Mouse (Mus musculus): Measurements from ENCODE around the gene Nutf2-ps1. TPM values are rescaled to one million over a fixed set of nuclear protein-coding genes. Genes with fewer than 3 reads are reported as not detected.
"Not testable (repeated sequence)": the region's sequence is repeated elsewhere in the genome, so short reads cannot be mapped to it uniquely, and the experiment has no call there.

Gene Nutf2-ps1
- 100 to 1,000 TPM; 157 to 194 TPM for polyA plus RNA-seq (2017; shearing (Covaris generic))

DNA sequence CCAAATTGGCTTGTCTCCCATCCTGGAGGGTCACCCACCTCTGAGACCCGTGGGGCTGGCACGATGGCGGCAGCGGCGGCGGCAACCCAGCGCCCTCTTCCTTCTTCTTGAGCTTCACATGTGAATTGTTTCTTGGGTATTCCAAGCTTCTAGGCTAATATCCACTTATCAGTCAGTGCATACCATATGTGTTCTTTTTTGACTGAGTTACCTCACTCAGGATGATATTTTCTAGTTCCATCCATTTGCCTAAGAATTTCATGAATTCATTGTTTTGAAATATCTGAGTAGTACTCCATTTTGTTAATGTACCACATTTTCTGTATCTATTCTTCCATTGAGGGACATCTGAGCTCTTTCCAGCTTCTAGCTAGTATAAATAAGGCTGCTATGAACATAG is at the start of gene Nutf2-ps1:
Gene Nutf2-ps1, minus strand, starts transcription at position 101 of the 400 bp plus-strand sequence.
- not testable (repeated sequence) for ATAC-seq

DNA sequence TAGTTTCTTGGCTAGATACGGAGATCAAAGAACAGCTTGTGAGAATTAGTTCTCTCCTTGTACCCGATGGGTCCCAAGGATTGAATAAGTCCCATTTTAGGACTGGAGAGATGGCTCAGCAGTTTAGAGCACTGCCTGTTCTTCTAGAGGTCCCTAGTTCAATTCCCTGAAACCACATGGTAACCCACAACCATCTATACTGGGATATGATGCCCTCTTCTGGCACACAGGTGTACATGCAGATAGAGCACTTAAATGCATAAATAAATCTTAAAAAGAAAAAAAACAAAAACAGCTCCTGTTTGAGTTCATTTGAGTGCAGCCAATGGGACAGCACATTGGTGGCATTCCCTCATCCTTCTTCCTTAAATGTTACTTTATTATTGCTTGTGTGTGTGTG is 49.2 kb upstream of the Nutf2-ps1 start:
- no peak for ATAC-seq

DNA sequence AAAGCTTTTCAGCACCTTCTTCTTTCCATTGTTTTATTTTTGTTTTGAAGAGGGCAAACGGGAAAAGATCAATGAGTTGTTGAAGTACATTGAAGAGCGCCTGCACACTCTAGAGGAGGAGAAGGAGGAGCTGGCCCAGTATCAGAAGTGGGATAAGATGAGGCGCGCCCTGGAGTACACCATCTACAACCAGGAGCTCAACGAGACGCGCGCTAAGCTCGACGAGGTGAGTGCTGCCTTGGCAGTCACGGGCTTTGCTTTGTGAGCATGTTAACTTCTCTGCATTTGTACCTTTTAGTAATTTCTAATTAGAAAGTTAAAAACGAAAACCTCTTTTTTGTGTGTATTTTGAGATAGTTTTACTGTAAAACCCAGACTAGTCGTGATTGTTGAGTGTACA is 32.8 kb upstream of the Nutf2-ps1 start:
- no peak for ATAC-seq

DNA sequence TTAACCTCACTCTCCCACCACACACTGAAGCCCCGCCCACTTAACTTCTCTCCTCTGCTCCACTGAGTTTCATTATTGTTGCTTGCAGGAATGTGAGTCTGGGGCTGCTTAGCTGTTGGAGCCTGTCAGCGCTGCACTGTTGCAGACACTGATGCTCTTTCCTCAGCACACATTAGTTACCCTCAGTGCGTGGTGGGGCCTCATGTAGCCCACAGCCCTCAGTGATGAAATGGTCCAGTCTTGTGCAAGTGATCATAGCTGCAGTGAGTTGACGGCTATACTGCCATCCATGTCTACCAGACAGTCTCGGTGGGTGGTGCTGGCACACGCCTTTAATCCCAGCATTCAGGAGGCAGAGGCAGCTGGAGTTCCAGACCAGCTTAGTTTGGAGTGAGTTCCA is 20.1 kb upstream of the Nutf2-ps1 start:
- ATAC-seq = no peak

DNA sequence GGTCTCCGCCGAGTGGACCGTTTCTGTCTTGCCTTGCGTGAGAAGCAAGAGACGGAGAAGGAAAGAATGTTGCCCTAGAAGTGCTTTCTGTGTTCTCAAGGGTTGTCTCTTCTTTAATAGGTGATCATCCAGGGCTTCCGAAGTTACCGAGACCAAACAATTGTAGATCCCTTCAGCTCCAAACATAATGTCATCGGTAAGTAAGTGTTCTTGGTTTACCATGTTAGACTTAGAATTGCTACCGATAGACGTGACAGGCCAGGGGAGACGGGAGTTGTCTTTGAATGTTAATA is 12.4 kb upstream of the Nutf2-ps1 start:
- ATAC-seq = no peak

DNA sequence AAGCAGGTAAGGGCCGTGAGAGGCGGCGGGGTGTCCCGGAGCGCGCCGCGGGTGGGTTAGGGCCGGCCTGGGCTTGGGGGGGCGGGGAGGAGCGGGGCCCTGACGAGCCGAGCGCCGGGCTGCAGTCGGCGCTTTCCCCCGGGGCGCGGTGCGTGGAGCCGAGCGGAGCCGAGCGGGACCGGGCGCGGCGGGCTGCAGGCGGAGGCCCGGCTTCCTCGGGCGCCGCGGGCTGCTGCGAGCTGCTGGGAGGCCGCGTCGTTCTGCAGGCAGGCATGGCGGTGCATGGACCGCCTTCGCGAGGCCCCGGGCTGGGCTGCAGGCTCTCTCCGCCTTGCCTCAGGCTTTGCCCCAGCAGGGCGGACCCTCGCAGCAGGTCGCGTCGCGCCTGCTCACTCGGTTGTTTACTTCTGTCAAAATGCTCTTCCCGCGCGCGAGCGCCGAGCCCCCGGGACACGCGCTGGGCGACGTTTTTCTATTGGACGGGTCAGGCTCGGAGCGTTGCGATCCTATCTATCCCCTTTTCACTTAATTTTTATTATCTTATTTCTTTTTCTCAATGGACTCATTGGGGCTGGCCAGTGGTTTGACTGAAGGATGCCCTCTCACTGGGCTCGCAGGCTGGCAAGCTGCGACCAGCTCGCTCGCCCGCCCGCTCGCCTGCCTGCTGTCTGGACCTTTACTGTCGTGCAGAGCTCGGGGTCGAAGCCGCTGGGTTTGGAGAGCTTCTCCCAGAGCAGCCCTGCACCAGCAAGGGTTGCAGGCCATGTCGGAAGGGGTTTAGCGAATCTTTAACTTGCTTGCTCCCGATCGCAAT is 11.9 kb upstream of the Nutf2-ps1 start:
- ATAC-seq = peak; percentile 5

DNA sequence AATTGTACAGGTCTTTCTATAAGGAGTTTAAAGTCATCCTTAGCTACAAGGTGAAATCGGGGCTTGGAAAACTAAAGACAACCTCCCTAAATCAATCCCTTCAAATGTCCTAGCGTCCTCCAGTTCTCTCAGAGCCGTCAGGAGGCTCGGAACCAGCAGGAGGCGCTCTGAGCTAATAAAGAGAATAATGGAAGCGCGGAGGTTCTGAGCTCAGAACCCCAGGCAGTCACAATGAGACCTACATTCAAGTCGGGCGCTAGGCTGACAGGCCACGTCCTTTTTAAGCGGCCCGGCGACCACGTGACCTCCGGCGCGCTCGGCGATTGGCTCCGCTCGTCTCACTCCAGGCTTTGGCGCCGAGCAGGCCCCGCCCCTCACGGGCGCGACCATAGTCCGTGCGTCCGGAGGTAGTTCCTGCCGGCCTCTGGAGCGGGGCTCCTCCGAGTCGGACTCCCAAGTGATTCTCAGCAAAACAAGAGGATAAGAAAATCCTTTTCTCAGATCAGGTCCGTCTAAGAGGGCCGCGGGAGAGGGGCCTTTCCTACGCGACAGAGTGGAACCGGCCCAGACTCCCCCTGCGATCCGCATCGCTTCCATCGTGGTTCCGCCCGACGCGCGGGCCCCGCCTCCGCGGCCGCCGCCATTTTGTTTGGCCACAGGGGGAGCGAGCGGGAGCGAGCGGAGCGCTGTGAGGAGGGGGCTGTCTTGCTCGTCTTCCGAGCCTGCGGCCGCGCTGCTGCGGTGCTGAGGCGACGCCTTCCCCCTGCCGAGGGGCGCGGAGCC is 11.1 kb upstream of the Nutf2-ps1 start, which contains the start of gene Smc3:
Gene Smc3, plus strand, starts transcription at position 642 of the 783 bp plus-strand sequence.
- peak; percentile 97 for ATAC-seq

DNA sequence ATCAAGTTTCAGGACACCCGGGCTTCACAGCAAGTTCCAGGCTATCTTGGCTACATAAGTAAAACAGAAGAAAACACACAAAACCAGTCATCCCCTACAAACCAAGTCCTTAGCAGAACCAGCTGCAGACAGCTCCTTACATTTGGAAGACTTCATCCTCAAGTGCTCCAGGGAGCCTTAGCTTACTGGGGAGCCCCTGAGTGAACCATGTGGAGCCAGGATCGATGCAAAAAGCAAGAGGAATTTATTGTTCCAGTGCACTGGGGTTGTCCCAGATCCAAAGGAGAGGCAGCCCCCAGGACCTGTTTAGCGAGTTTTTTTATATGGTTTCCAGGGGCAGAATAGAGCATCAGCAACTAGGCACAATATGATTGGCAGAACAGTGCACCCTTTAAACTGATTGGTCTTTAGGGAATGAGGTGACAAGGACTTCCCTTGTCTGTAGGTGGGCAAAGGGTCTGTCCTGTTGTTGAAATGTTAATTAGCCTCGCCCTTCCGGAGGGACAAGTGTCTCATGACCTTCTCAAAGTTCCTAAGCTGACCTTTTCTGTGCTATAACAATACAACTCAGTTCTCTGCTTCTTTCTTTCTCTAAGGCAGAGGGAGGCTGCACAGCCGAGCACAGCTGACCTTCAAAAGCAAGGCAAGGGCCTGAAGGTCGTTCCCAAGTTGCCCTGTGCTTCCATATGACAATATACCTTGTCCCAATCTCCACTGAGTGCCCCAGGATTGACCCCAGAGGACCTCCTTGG is 8.0 kb upstream of the Nutf2-ps1 start:
- ATAC-seq = no peak

DNA sequence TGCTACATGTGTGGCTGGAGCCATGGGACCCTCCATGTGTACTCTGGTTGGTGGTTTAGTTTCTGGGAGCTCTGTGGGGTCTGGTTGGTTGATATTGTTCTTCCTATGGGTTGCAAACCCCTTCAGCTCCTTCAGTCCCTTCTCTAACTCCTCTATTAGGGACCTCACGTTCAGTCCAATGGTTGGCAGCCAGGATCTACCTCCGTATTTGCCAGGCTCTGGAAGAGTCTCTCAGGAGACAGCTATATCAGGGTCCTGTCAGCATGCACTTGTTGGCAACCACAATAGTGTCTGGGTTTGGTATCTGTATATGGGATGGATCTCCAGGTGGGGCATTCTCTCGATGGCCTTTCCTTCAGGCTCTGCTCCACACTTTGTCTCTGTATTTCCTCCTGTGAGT is 1.2 kb downstream of the Nutf2-ps1 start:
- ATAC-seq = not testable (repeated sequence)

DNA sequence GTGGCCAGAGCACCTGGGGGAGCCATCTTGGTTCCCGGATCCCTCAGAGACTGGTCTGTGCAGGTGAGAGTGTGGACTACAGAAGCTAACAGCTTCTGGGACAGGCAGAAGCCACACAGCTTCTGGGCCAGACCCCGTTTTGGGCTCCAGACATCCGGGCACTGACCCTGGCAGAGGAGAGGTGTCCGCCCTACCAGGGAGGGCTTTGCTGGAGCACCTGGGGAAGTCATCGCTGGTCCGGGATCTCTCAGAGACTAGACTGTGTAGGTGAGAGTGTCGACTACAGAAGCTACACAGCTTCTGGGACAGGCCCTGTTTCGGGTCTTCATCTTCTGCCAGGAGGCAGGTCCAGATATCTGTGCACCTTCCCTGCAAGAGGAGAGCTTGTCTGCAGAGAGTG is 8.6 kb downstream of the Nutf2-ps1 start:
- ATAC-seq = not testable (repeated sequence)

DNA sequence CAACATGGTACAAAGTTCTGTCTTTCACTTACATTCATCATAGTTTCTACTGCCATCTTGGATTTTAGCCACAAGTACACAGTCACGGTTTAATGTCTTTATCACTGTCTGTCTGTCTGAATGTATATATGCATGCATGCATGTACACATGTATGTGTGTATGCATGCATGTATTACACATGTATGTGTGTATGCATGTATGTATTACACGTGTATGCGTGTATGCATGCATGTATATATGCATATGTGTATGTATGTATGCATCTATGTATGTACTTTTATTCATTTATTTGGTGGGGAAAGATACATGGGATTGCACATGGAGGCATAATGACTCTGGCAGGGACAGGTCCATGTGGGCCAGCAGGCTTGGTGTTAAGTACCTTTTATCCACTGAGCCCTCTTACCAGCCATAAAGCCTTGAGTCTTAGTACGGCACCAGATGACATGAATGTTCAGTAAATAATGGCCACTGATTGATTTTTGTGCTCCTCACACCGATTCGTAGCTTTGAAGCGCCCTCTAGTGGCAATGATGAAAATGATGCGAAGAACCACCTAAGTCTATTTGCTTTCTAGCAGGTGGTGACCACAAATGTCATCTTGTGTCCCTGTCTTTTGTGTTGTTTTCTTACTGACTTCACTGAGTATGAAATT is 10.1 kb downstream of the Nutf2-ps1 start:
- ATAC-seq = peak; percentile 85

DNA sequence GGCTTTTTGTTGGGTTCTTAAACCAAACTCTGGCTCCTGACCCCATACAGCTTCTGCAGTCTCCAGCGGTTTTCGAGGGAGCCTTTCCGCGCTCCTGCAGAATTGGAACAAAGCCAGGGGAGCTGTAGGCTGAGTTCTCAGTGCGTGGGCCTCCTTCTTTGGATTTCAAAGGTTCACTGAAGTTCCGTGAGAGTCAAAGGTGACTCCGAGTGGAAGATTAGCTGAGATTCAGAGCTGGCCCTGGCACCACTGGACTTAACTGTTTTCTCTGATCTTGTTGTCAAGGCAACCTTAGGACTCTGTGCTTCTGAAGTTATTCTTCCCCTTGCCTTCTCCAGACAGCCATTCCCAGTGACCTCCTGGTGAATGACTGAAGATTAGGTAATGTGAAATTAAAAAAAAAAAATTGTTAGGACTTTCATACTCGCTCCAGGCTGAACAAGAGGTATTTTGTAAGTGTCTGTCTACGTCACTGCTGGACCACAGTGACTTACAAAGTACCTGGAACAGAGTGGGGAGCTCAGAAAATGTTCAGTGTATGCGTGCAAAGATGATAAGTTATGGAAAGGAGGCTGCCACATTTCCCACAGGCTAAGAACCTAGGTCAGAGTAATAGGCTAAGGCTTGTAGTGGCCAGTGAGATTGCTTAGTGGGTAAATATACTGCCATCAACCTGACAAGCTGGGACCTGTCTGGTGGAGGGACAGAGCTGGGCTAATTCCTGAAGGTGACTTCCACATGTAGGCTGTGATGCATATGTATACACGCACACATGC is 11.7 kb downstream of the Nutf2-ps1 start:
- no peak for ATAC-seq

DNA sequence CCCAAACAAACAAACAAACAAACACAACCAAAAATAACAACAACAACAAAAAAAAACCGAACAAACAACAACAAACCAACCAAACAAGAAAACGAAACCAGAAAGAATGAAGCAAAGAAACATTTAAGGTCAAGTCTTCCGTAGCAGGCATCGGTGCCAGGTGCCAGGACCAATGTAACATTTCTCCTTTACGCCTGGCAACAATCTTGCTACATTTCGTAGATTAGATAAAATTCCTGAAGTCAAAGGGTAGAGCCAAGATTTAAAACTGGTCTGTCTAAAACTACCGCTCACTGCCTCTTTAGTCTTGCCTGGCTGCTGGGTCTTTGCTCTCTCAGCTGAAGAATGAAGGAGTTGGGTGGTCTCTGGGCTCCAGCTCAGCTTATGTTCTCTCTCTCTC is 12.8 kb downstream of the Nutf2-ps1 start:
- ATAC-seq = no peak

DNA sequence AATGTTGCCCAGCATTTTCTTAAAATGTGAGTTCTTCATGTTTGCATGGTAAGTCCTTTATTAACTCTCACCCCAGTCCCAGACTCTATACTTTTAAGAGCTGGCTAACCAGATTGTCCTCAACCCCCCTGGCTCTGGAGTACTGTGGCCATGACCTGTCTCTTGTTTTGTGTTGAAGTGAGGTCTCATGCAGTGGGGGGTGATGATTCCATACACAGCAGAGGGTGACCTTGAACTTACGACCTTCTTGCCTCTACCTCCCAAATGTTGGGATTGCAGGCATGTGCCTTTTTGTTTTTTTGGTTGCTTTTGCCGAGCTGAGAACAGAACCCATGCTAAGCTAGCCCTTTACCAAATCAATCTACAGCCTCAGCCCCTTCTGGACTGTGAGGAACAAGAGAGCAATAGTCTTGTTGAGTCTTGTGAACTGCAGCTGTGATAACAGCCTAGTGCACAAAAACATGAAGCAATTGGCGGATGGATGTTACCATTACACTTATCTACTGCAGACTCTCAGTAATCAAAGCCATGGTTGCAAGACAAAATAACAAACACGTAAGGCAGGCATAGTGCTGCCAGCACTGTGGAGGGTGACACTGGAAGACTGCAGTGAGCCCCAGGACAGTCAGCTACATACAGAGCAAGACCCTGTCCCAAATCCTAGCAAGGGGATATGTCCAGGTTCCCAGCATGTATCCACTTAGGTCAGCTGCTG is 13.4 kb downstream of the Nutf2-ps1 start:
- ATAC-seq = no peak

DNA sequence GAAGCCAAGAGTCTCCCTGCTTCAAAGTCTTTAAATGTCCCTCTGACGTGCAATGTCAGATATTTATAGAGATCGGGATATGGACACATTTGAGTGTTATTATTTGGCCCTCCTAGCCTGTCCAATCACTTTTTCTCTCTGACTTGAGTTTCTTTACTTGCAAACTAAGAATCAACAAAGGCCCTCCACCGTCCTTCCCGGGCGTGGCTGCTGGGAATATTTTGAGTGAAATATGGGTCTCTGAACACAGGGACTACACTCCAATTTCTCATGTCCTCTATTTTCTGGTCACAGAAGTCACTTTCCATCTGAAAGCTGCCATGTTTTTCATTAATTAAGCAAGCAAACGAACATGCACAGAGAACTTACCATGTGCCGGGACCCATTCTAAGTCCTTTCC is 14.3 kb downstream of the Nutf2-ps1 start:
- no peak for ATAC-seq

DNA sequence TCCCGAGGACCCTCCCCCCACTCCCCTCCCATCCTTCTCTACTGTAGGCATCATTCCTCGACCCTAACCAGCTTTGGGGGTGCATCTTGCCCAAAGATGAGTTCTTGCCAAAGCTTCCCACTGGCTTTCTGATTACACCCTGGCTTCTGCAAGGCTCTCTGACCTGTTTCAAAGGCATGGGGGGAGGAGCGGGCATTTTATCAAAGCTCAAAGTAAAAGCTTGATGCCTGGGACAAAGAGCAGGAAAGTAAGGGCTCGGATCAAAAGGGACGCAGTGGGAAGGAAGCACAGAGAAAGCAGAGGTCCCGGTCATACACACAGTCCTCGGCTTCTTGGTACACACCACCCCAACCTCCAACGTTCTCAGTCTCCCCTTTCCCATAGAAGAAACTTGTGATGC is 14.7 kb downstream of the Nutf2-ps1 start:
- no peak for ATAC-seq

DNA sequence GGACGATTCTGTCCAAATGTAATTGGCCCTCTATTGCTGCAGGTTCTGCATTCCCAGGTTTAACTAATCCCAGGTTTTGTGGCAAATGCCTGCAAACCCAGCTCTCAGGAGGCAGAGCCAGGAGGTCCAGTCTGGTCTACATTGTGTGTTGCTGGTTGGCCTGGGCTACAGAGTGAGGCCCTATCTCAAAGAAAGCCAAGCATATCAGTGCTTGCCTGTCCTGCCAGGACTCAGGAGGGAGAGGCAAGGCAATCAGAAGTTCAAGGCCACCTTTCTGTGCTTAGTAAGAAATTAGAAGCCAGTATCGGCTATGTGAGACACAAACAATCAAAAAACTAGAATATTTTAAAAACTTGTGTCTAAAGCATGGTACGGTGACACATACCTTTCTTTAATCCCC is 15.7 kb downstream of the Nutf2-ps1 start:
- no peak for ATAC-seq

DNA sequence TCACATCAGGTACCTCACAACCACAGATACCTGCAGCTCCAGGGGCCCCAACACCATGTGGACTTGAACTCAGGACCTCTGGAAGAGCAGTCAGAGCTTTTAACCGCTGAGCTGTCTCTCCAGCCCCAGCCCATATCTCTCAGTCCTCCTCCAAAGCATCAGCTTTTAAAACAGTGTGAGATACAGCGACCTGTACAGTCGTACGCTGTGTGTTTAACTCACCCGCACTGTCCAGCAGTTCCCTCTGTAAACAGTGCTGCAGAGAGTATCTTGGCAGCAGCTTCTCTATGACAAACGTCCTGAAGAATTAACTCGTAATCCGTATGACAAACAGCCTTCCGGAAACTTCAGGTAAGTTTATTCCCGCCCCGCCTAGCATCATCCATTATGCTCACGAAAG is 16.3 kb downstream of the Nutf2-ps1 start:
- ATAC-seq = no peak

DNA sequence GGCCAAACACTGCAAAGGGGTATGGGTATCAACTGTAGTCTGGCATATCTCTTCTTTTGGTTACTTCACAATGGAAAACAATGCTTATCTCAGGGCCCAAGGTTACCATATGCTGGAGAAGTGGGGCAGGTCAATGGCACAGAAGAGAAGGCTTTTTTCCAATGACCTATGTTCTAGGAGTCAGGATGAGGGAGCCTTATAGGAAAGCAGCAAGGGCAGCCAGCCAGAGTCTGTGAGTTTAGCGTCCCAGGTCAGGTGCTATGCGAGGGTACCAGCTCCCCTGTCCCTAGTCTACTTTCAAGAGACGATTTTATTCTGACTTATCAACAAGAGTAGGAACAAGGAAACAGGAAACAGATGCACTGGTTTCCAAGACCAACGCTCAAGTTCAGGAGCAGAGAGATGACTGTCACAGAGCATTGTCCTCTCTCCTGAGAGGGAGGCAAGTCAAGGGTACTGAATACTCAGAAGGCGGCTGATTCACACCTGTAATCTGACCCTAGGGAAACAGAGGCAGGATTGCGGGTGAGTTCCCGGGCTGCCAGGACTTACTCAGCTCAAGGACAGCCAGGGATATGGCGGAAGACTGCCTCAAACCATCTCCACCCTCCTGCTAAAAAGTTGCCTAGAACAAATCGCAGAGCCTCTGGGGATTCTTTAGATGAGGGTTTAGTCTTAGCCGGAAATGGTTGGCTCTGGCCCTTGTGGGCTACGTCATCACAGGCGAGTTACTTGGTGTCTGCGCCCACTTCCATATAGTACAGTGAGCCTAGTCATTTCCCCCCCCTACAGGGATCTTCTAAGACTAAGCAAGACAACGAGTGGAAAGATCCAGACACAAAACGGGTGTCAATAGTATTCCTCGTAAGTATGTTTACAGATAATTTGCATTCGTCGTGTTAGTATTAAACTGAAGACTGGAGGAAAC is 17.1 kb downstream of the Nutf2-ps1 start:
- peak; percentile 52 for ATAC-seq

DNA sequence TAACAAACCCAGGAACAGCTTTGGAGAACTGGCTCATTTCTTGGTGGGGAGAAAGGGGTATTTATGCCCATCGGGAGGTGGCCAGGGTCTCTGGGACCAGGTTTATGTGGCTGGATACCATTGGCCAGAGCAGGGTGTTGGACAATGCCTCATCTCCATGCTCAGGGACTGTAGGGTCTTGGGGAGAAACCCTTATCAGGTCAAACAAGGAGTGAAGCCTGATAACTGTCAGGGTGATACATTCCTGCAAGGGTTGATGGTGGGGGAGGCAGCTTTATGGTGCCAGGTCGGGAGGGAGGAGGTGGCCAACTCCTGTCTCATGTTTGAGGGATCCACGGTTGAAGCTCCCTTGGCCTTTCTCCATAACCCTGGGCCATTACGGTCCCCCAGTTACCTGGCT is 17.8 kb downstream of the Nutf2-ps1 start:
- ATAC-seq = no peak

All from activated CD4-positive, CD25-positive, alpha-beta regulatory T cell, adult 4 months (primary cell).